Mouse (Mus musculus): ENCODE data around the gene Sumf1. TPM values are rescaled to one million over a fixed set of nuclear protein-coding genes. Genes with fewer than 3 reads are reported as not detected.

Gene Sumf1
- total and polyA plus RNA-seq, 2 experiments from 2014 or later, result 13.7 to 23.0 TPM

GRCm38 (mm10) chr6:108057353-108057752, 128.0 kb downstream of the Sumf1 start:
- Histone ChIP-seq H3K4me3 (ENCODE audit: low read depth, low read length) (no peak overlapping the region), H3K4me1 (ENCODE audit: insufficient read depth, low read length) (no peaks in the 10 kb centered on the region), H3K4me2 (ENCODE audit: low read depth, low read length, poor library complexity, severe bottlenecking) (no peak overlapping the region), H3K27ac (ENCODE audit: low read depth, low read length) (no peak overlapping the region), H3K27me3 (ENCODE audit: insufficient read depth, low read length) (no peaks in the 10 kb centered on the region), H3K36me3 (ENCODE audit: insufficient read depth, low read length) (no peaks in the 10 kb centered on the region), H3K9ac (replicated peaks; ENCODE audit: low read length, poor library complexity, severe bottlenecking) (no peak overlapping the region), H3K9me3 (ENCODE audit: low read length) (no peaks in the 10 kb centered on the region)
- 59% methylated on average over 4 of the region's 4 CpGs for WGBS
- TF ChIP-seq CTCF (IDR thresholded peaks at IDR 0.05), result no peak
- DNase-seq (ENCODE audit: low spot score) (no peak), ATAC-seq (ENCODE audit: low FRiP score) (no peak)

Other genes starting within 250 kb of the Sumf1 start
- gene Setmar, start 120.5 kb downstream of the Sumf1 start, total RNA-seq (2014; rRNA removed), result 2.3 and 4.0 TPM in 2 replicates
- 2.3 and 2.9 TPM in 2 replicates for gene Setmar, start 120.5 kb downstream of the Sumf1 start, polyA plus RNA-seq (2015; fragmentation: Nextera tagmentation; extraction: Ambion mirVana)
- gene Itpr1, start 27.5 kb upstream of the Sumf1 start, total RNA-seq (2014; rRNA removed), result 16.7 and 23.2 TPM in 2 replicates
- 2.4 and 3.3 TPM in 2 replicates for gene Itpr1, start 27.5 kb upstream of the Sumf1 start, polyA plus RNA-seq (2015; fragmentation: Nextera tagmentation; extraction: Ambion mirVana)